Mouse (Mus musculus) heart, adult 9 months (tissue): ENCODE results near the gene Chst7.

Experiments
- DNase-seq, 2 experiments: peaks; one replicate each; pipeline ENCODE4 v3.0.0; 2022; ENCODE audit warnings: low spot score in 2 of 2

Chst7 gene

GRCm38 (mm10) chrX:20059381-20059971 lies at the start of gene Chst7:
TSS of gene Chst7 (plus strand) at chrX:20059560.
- peak; percentile 80 to 88 for DNase-seq

- DNase-seq, result no peak
Observed at GRCm38 (mm10) chrX:20012211-20012610, 47.1 kb upstream of the Chst7 start.

- DNase-seq, result no peak
Observed at GRCm38 (mm10) chrX:20020942-20021341, 38.4 kb upstream of the Chst7 start.

GRCm38 (mm10) chrX:20060096-20060768 lies 872 bp downstream of the Chst7 start:
- DNase-seq, result peak in 1 of 2 experiments; percentile 10

GRCm38 (mm10) chrX:20060769-20061315 lies 1.5 kb downstream of the Chst7 start:
- DNase-seq, result no peak

GRCm38 (mm10) chrX:20061764-20062480 lies 2.6 kb downstream of the Chst7 start:
- peak in 1 of 2 experiments; percentile 12 for DNase-seq

GRCm38 (mm10) chrX:20066636-20067035 lies 7.3 kb downstream of the Chst7 start:
- DNase-seq, result peak; percentile 27 to 43

- DNase-seq, result peak; percentile 30 to 67
Observed at GRCm38 (mm10) chrX:20070196-20070595, 10.8 kb downstream of the Chst7 start.

GRCm38 (mm10) chrX:20117717-20118116 lies 58.4 kb downstream of the Chst7 start:
- DNase-seq, result no peak

- DNase-seq, result no peak
Observed at GRCm38 (mm10) chrX:20125481-20125880, 66.1 kb downstream of the Chst7 start.

- DNase-seq, result no peak
Observed at GRCm38 (mm10) chrX:20128951-20129350, 69.6 kb downstream of the Chst7 start.

- peak; percentile 30 to 42 for DNase-seq
Observed at GRCm38 (mm10) chrX:20129466-20129865, 70.1 kb downstream of the Chst7 start.
